Mouse (Mus musculus): ENCODE measurements around the gene Ctbp2.

GRCm38 (mm10) chr7:133008663-133009062 lies 115.5 kb downstream of the Ctbp2 start:
- TF ChIP-seq HCFC1 (IDR thresholded peaks at IDR 0.05; ENCODE audit: borderline replicate concordance, insufficient read depth, low read length) (no peak), ZNF384 (IDR thresholded peaks at IDR 0.05; ENCODE audit: low read depth, low read length) (no peak), CHD2 (IDR thresholded peaks at IDR 0.05; ENCODE audit: low read depth, low read length) (no peak), MAFK (IDR thresholded peaks at IDR 0.05; ENCODE audit: insufficient read depth, low read depth, low read length) (no peak), ZC3H11A (IDR thresholded peaks at IDR 0.05; ENCODE audit: borderline replicate concordance, low read depth, low read length) (no peak)
